ENCODE assay signal across 8 mouse cellular contexts in the genomic region with DNA sequence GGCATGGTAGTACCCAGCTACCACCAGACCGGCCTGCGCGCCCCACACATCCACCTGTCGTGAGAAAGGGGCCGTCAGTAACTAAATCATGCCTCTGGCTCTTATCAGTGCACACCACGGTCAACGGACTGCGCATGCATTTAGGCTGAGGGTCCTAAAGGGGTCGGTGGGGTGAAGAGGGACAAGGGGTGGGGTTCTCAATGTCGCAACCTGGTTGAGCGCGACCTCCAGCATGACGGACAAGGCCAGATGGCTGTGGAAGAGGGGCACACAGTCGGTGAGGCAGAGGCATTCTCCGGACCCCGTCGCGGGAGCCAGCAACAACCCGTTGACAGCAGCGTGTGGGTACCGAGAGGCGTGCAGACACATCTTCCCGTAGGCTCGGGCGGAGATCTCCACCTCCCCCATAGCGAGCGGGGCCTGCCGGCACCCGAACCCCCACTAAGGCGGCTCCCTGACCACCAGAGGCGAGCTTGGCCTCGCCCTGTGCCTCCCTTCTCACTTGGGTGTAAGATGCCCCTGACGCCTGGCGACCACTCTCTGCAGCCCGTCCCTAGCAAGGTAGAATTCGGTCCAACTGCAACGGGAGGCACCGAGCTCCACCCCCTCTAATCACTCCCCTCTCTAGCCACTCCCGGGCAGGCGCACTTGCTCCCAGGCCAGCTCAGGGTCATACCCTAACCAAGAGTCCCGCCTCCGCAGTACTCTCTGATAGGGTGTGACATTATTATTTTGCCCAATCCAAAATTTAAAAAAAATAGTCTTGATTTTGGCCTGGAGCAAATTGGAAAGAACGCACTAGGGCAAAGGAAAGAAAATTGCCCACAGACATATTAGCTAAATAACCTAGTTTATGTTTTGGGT. TPM values are rescaled to one million over a fixed set of nuclear protein-coding genes. Genes with fewer than 3 reads are reported as not detected.
A peak's percentile ranks its signal among the peaks of the same experiment; 100 is the strongest.
DNase-seq lines count a peak whose midpoint lies in the region; ATAC-seq lines count a peak whose summit lies in the region.

A gene (minus strand): TSS at position 601 of the 864 bp plus-strand sequence.

- 4% methylated on average over 42 of the region's 43 CpGs for WGBS in intestine, embryonic 16.5 days
- 2% methylated on average over 43 of the region's 43 CpGs for WGBS in midbrain, embryonic 10.5 days

- DNase-seq in layer of hippocampus, adult 11-12 months (ENCODE audit: low spot score), result peak; percentile 68
- DNase-seq in layer of hippocampus, adult 9-10 months (ENCODE audit: low spot score), result no peak
- DNase-seq in embryo, embryonic 9.5 days (ENCODE audit: extremely low spot score), result peak; percentile 73
- no peak for DNase-seq in gonadal fat pad, adult 2 months (ENCODE audit: low read depth)
- peak; percentile 62 for DNase-seq in left cerebral cortex, postnatal 4 days
- DNase-seq in midbrain, embryonic 10.5 days (ENCODE audit: low spot score), result peak; percentile 69
- DNase-seq in skeletal muscle tissue, adult 2 months (ENCODE audit: low read depth, low spot score), result peak; percentile 75

- H3K4me3 ChIP-seq in intestine, embryonic 16.5 days (ENCODE audit: low read length), result peak within 1 kb of the TSS; percentile 64
- H3K4me3 ChIP-seq in midbrain, embryonic 10.5 days, result peak within 1 kb of the TSS; percentile 68

- peaks cover 12% of the 10 kb centered on the region for H3K36me3 ChIP-seq in intestine, embryonic 16.5 days (ENCODE audit: control insufficient read depth, insufficient read depth, low read length)
- peaks cover 49% of the 10 kb centered on the region for H3K36me3 ChIP-seq in midbrain, embryonic 10.5 days

- no peaks in the 10 kb centered on the region for H3K9me3 ChIP-seq in intestine, embryonic 16.5 days (ENCODE audit: control insufficient read depth, low read length)
- no peaks in the 10 kb centered on the region for H3K9me3 ChIP-seq in midbrain, embryonic 10.5 days (replicated peaks)

- no peaks in the 10 kb centered on the region for H3K27me3 ChIP-seq in intestine, embryonic 16.5 days (replicated peaks; ENCODE audit: control insufficient read depth, insufficient read depth, low read length)
- peaks cover 17% of the 10 kb centered on the region for H3K27me3 ChIP-seq in midbrain, embryonic 10.5 days (ENCODE audit: low read depth, poor library complexity, severe bottlenecking)

- intact Hi-C loops in left cerebral cortex, postnatal 4 days (cut with DNase I), result no loop called here

- H3K9ac ChIP-seq in intestine, embryonic 16.5 days (ENCODE audit: low read depth, low read length), result peak within 1 kb of the TSS; percentile 74

- ATAC-seq in intestine, embryonic 16.5 days, result peak; percentile 94

- H3K4me2 ChIP-seq in intestine, embryonic 16.5 days (ENCODE audit: low read depth, low read length), result peak within 1 kb of the TSS; percentile 91

- peaks cover 9% of the 10 kb centered on the region for H3K4me1 ChIP-seq in intestine, embryonic 16.5 days (ENCODE audit: control insufficient read depth, insufficient read depth, low read length)
- peaks cover 18% of the 10 kb centered on the region for H3K4me1 ChIP-seq in midbrain, embryonic 10.5 days

- peak within 1 kb of the TSS; percentile 70 for H3K27ac ChIP-seq in intestine, embryonic 16.5 days (ENCODE audit: low read length)
- H3K27ac ChIP-seq in midbrain, embryonic 10.5 days (replicated peaks), result peak within 1 kb of the TSS; percentile 79

RNA-seq across cellular contexts. Expression of the gene that starts here (rescaled TPM):
- 37.4 and 62.0 TPM in 2 replicates for polyA plus RNA-seq in gonadal fat pad, adult 2 months (2012; rRNA removed)
- 14.0 and 15.6 TPM in 2 replicates for polyA plus RNA-seq in intestine, embryonic 16.5 days (2015; fragmentation: Nextera tagmentation; extraction: Ambion mirVana)
- total RNA-seq in left cerebral cortex, postnatal 4 days (2021), result 10 to 100 TPM; 27.8 to 36.4 TPM
- polyA plus RNA-seq in midbrain, embryonic 10.5 days (2016; fragmentation: Nextera tagmentation; extraction: Ambion mirVana), result 7.9 and 8.0 TPM in 2 replicates

Comparison
In these comparisons a context has a peak if more than half of its experiments do, and no peak if none do; other contexts are left out.
1. DNase-seq: peak in layer of hippocampus, adult 11-12 months (single experiment), embryo, embryonic 9.5 days (single experiment), left cerebral cortex, postnatal 4 days (single experiment), midbrain, embryonic 10.5 days (single experiment) and skeletal muscle tissue, adult 2 months (single experiment); none in layer of hippocampus, adult 9-10 months (single experiment) and gonadal fat pad, adult 2 months (single experiment).